Mouse (Mus musculus): ENCODE results near the gene Gtsf1l. TPM values are rescaled to one million over a fixed set of nuclear protein-coding genes. Genes with fewer than 3 reads are reported as not detected.
A peak's percentile ranks its signal among the peaks of the same experiment; 100 is the strongest.

Gtsf1l gene
- not detected for total RNA-seq (2021)
- long read RNA-seq, experiment 1, result 0 reads
- long read RNA-seq, experiment 2, result 0 reads

GRCm38 (mm10) chr2:163087728-163088127 lies at the start of gene Gtsf1l:
Gene Gtsf1l, minus strand, starts transcription at chr2:163087855.
- DNase-seq, result no peak

GRCm38 (mm10) chr2:163136996-163137395 lies 49.3 kb upstream of the Gtsf1l start:
- no peak for DNase-seq

GRCm38 (mm10) chr2:163135931-163136330 lies 48.3 kb upstream of the Gtsf1l start:
- DNase-seq, result no peak

- no peak for DNase-seq
These were observed 44.7 kb upstream of the Gtsf1l start for GRCm38 (mm10) chr2:163132314-163132713.

GRCm38 (mm10) chr2:163130837-163131236 lies 43.2 kb upstream of the Gtsf1l start:
- DNase-seq, result no peak

- DNase-seq, result no peak
These were observed 35.8 kb upstream of the Gtsf1l start for GRCm38 (mm10) chr2:163123496-163123895.

GRCm38 (mm10) chr2:163122319-163122718 lies 34.7 kb upstream of the Gtsf1l start:
- DNase-seq, result peak; percentile 28

- no peak for DNase-seq
These were observed 33.7 kb upstream of the Gtsf1l start for GRCm38 (mm10) chr2:163121353-163121660.

GRCm38 (mm10) chr2:163120626-163121352 lies 33.1 kb upstream of the Gtsf1l start:
- DNase-seq, result no peak

- no peak for DNase-seq
These were observed 24.0 kb upstream of the Gtsf1l start for GRCm38 (mm10) chr2:163111413-163112201.

- DNase-seq, result no peak
These were observed 23.1 kb upstream of the Gtsf1l start for GRCm38 (mm10) chr2:163110706-163111105.

- DNase-seq, result no peak
These were observed 20.7 kb upstream of the Gtsf1l start for GRCm38 (mm10) chr2:163108385-163108784.

- no peak for DNase-seq
These were observed 16.6 kb upstream of the Gtsf1l start for GRCm38 (mm10) chr2:163104086-163104770.

- no peak for DNase-seq
These were observed 15.4 kb upstream of the Gtsf1l start for GRCm38 (mm10) chr2:163102900-163103653.

- no peak for DNase-seq
These were observed 14.6 kb upstream of the Gtsf1l start for GRCm38 (mm10) chr2:163102216-163102615.

GRCm38 (mm10) chr2:163101646-163102203 lies 14.1 kb upstream of the Gtsf1l start:
- DNase-seq, result peak; percentile 14

GRCm38 (mm10) chr2:163100551-163100950 lies 12.9 kb upstream of the Gtsf1l start:
- no peak for DNase-seq

GRCm38 (mm10) chr2:163099919-163100318 lies 12.3 kb upstream of the Gtsf1l start:
- DNase-seq, result no peak

- DNase-seq, result no peak
These were observed 8.1 kb upstream of the Gtsf1l start for GRCm38 (mm10) chr2:163095784-163096183.

- no peak for DNase-seq
These were observed 7.3 kb upstream of the Gtsf1l start for GRCm38 (mm10) chr2:163094909-163095308.

- no peak for DNase-seq
These were observed 1.9 kb upstream of the Gtsf1l start for GRCm38 (mm10) chr2:163089475-163090123.

Measured in gastrocnemius, postnatal 25 days (tissue).